Mouse (Mus musculus): ENCODE results near the gene Phc3.

GRCm38 (mm10) chr3:30853596-30853995 lies 115.6 kb downstream of the Phc3 start:
- TF ChIP-seq MYOD1 (IDR thresholded peaks at IDR 0.05; ENCODE audit: control insufficient read depth in 1 of 3, insufficient read length in 2 of 3, low read depth in 2 of 3), result no peak
- TF ChIP-seq POLR2A (IDR thresholded peaks at IDR 0.05; ENCODE audit: insufficient read length, low read depth), result no peak
- no peak for TF ChIP-seq MAX (IDR thresholded peaks at IDR 0.05; ENCODE audit: low read depth)
- TF ChIP-seq SRF (IDR thresholded peaks at IDR 0.05; ENCODE audit: control insufficient read depth, insufficient read length, low read depth), result no peak
- TF ChIP-seq TCF12 (IDR thresholded peaks at IDR 0.05; ENCODE audit: insufficient read depth, poor library complexity, severe bottlenecking), result no peak
- no peak for TF ChIP-seq MYOG (IDR thresholded peaks at IDR 0.05; ENCODE audit: control insufficient read depth in 1 of 3, insufficient read depth in 1 of 3, insufficient read length in 2 of 3, low read depth in 2 of 3)
- no peak for TF ChIP-seq REST (IDR thresholded peaks at IDR 0.05; ENCODE audit: insufficient read depth, insufficient read length)
- no peak for TF ChIP-seq E2F4 (IDR thresholded peaks at IDR 0.05; ENCODE audit: insufficient read depth)
- TF ChIP-seq USF1 (IDR thresholded peaks at IDR 0.05; ENCODE audit: low read depth), result no peak
- TF ChIP-seq TCF3 (IDR thresholded peaks at IDR 0.05; ENCODE audit: insufficient read length, low read depth), result no peak

All from myocyte (in vitro differentiated cells).